Mouse (Mus musculus) forebrain, embryonic 13.5 days (tissue): ENCODE results near the gene Ctss. TPM values are rescaled to one million over a fixed set of nuclear protein-coding genes. Genes with fewer than 3 reads are reported as not detected.

Experiments used
- ATAC-seq: fragments of 200-750 bp; cut with Nextera tagmentation; 2 replicates; pipeline ENCODE4 v1.8.0; 2017
- H3K27ac ChIP-seq: fragments of 300-500 bp; sonication (generic); 2 replicates; pipeline ENCODE4 v1.5.1; 2015; ENCODE audit warnings: inconsistent platforms, mild to moderate bottlenecking, moderate library complexity
- H3K27me3 ChIP-seq: fragments of 300-500 bp; sonication (generic); 2 replicates; pipeline ENCODE4 v1.6.1; 2015; ENCODE audit warnings: mild to moderate bottlenecking, inconsistent platforms
- H3K36me3 ChIP-seq: fragments of 300-500 bp; sonication (generic); 2 replicates; pipeline ENCODE4 v1.6.1; 2015; ENCODE audit warnings: mild to moderate bottlenecking, inconsistent platforms; ENCODE audit not compliant: poor library complexity, severe bottlenecking
- H3K4me1 ChIP-seq: fragments of 300-500 bp; sonication (generic); 2 replicates; pipeline ENCODE4 v1.6.1; 2015; ENCODE audit warnings: inconsistent platforms
- H3K4me2 ChIP-seq: fragments of 300-500 bp; sonication (generic); 2 replicates; pipeline ENCODE4 v1.6.1; 2015; ENCODE audit warnings: inconsistent platforms, mild to moderate bottlenecking, moderate library complexity
- H3K4me3 ChIP-seq: fragments of 300-500 bp; sonication (generic); 2 replicates; pipeline ENCODE4 v1.5.1; 2015; ENCODE audit warnings: mild to moderate bottlenecking, inconsistent platforms
- H3K9ac ChIP-seq: fragments of 300-500 bp; sonication (generic); 2 replicates; pipeline ENCODE4 v1.6.1; 2015; ENCODE audit warnings: mild to moderate bottlenecking, inconsistent platforms
- H3K9me3 ChIP-seq: fragments of 300-500 bp; sonication (generic); replicated peaks from 2 replicates; pipeline ENCODE4 v1.6.1; 2016; ENCODE audit warnings: inconsistent platforms
- WGBS: fragments of 180-500 bp; shearing (Covaris S2); methylation state at CpG from one replicate; pipeline ENCODE4 v1.1.7; 2015; 5-methylcytosine and 5-hydroxymethylcytosine counted together
- polyA plus RNA-seq: library from polyadenylated mRNA; unstranded; fragments of >200 nt; fragmentation: Nextera tagmentation; extraction: Ambion mirVana; gene quantifications from 2 replicates; pipeline ENCODE4 v1.2.1, GENCODE M21; 2015

Ctss gene
- 6.5 and 7.6 TPM in 2 replicates for polyA plus RNA-seq

- WGBS, result 91% methylated on average over 8 of the region's 8 CpGs
- no peak within 1 kb of the TSS for H3K9ac ChIP-seq
Measured at GRCm38 (mm10) chr3:95526622-95527211, at the start of gene Ctss. Ctss (plus strand) TSS chr3:95526786.

GRCm38 (mm10) chr3:95478966-95479365 is 47.6 kb upstream of the Ctss start:
- H3K9ac ChIP-seq, result no peak overlapping the region
- no peaks in the 10 kb centered on the region for H3K9me3 ChIP-seq
- no peaks in the 10 kb centered on the region for H3K27me3 ChIP-seq
- ATAC-seq, result no peak
- peaks cover 66% of the 10 kb centered on the region for H3K36me3 ChIP-seq
- H3K4me2 ChIP-seq, result no peak overlapping the region
- no peaks in the 10 kb centered on the region for H3K4me1 ChIP-seq
- H3K27ac ChIP-seq, result no peak overlapping the region
- H3K4me3 ChIP-seq, result no peak overlapping the region
- WGBS, result 96% methylated on average over 1 of the region's 1 CpGs

More at GRCm38 (mm10) chr3:95526622-95527211, at the start of gene Ctss:
- H3K27ac ChIP-seq, result no peak within 1 kb of the TSS
- H3K27me3 ChIP-seq, result no peaks in the 10 kb centered on the region
- H3K9me3 ChIP-seq, result no peaks in the 10 kb centered on the region
- no peaks in the 10 kb centered on the region for H3K4me1 ChIP-seq
- H3K36me3 ChIP-seq, result no peaks in the 10 kb centered on the region
- no peak within 1 kb of the TSS for H3K4me2 ChIP-seq
- ATAC-seq, result no peak
- no peak within 1 kb of the TSS for H3K4me3 ChIP-seq

GRCm38 (mm10) chr3:95486421-95486820 is 40.2 kb upstream of the Ctss start:
- no peaks in the 10 kb centered on the region for H3K4me1 ChIP-seq
- no peaks in the 10 kb centered on the region for H3K9me3 ChIP-seq
- H3K4me3 ChIP-seq, result no peak overlapping the region
- no peak overlapping the region for H3K9ac ChIP-seq
- H3K36me3 ChIP-seq, result peaks cover 67% of the 10 kb centered on the region
- no peak overlapping the region for H3K27ac ChIP-seq
- 91% methylated on average over 2 of the region's 2 CpGs for WGBS
- no peaks in the 10 kb centered on the region for H3K27me3 ChIP-seq
- no peak overlapping the region for H3K4me2 ChIP-seq
- no peak for ATAC-seq

- Histone ChIP-seq H3K27me3 (no peaks in the 10 kb centered on the region), H3K4me2 (no peak overlapping the region), H3K4me3 (no peak overlapping the region), H3K4me1 (no peaks in the 10 kb centered on the region), H3K36me3 (peaks cover 73% of the 10 kb centered on the region), H3K27ac (no peak overlapping the region), H3K9ac (no peak overlapping the region), H3K9me3 (no peaks in the 10 kb centered on the region)
- no peak for ATAC-seq
- WGBS, result 93% methylated on average over 3 of the region's 3 CpGs
Measured at GRCm38 (mm10) chr3:95488679-95489078, 37.9 kb upstream of the Ctss start.

- Histone ChIP-seq H3K9me3 (no peaks in the 10 kb centered on the region), H3K4me3 (no peak overlapping the region), H3K4me2 (no peak overlapping the region), H3K27me3 (no peaks in the 10 kb centered on the region), H3K9ac (no peak overlapping the region), H3K4me1 (no peaks in the 10 kb centered on the region), H3K36me3 (peaks cover 85% of the 10 kb centered on the region), H3K27ac (no peak overlapping the region)
- WGBS, result 96% methylated on average over 2 of the region's 2 CpGs
- no peak for ATAC-seq
Measured at GRCm38 (mm10) chr3:95490238-95490637, 36.3 kb upstream of the Ctss start.

GRCm38 (mm10) chr3:95494342-95494741 is 32.2 kb upstream of the Ctss start:
- WGBS, result 65% methylated on average over 6 of the region's 6 CpGs
- Histone ChIP-seq H3K9me3 (no peaks in the 10 kb centered on the region), H3K36me3 (peaks cover 70% of the 10 kb centered on the region), H3K4me3 (no peak overlapping the region), H3K27ac (no peak overlapping the region), H3K27me3 (no peaks in the 10 kb centered on the region), H3K9ac (no peak overlapping the region), H3K4me1 (no peaks in the 10 kb centered on the region), H3K4me2 (no peak overlapping the region)
- ATAC-seq, result no peak

GRCm38 (mm10) chr3:95498229-95498628 is 28.4 kb upstream of the Ctss start:
- Histone ChIP-seq H3K27me3 (no peaks in the 10 kb centered on the region), H3K4me1 (0 out of 2 replicates have a peak, but pooled peaks cover 3% of the 10 kb centered on the region), H3K4me3 (no peak overlapping the region), H3K9ac (no peak overlapping the region), H3K27ac (no peak overlapping the region), H3K36me3 (peaks cover 38% of the 10 kb centered on the region), H3K4me2 (no peak overlapping the region), H3K9me3 (no peaks in the 10 kb centered on the region)
- no peak for ATAC-seq
- 96% methylated on average over 2 of the region's 2 CpGs for WGBS

- Histone ChIP-seq H3K9ac (no peak within 1 kb of the TSS), H3K27me3 (no peaks in the 10 kb centered on the region), H3K9me3 (no peaks in the 10 kb centered on the region), H3K4me1 (0 out of 2 replicates have a peak, but pooled peaks cover 3% of the 10 kb centered on the region), H3K4me3 (no peak within 1 kb of the TSS), H3K4me2 (no peak within 1 kb of the TSS), H3K27ac (no peak within 1 kb of the TSS), H3K36me3 (peaks cover 32% of the 10 kb centered on the region)
- WGBS, result 91% methylated on average over 7 of the region's 7 CpGs
- no peak for ATAC-seq
Measured at GRCm38 (mm10) chr3:95499024-95499423, 27.6 kb upstream of the Ctss start, which contains the start of gene Ctsk. Ctsk (plus strand) TSS chr3:95499256.

- H3K4me2 ChIP-seq, result no peak overlapping the region
- H3K4me3 ChIP-seq, result no peak overlapping the region
- no peaks in the 10 kb centered on the region for H3K27me3 ChIP-seq
- WGBS, result 82% methylated on average over 10 of the region's 10 CpGs
- no peak for ATAC-seq
- H3K36me3 ChIP-seq, result peaks cover 26% of the 10 kb centered on the region
- H3K9ac ChIP-seq, result no peak overlapping the region
- no peak overlapping the region for H3K27ac ChIP-seq
- 0 out of 2 replicates have a peak, but pooled peaks cover 3% of the 10 kb centered on the region for H3K4me1 ChIP-seq
- no peaks in the 10 kb centered on the region for H3K9me3 ChIP-seq
Measured at GRCm38 (mm10) chr3:95499496-95500140, 27.0 kb upstream of the Ctss start.

GRCm38 (mm10) chr3:95502312-95502711 is 24.3 kb upstream of the Ctss start:
- no peak for ATAC-seq
- WGBS, result 62% methylated on average over 2 of the region's 2 CpGs
- Histone ChIP-seq H3K36me3 (no peaks in the 10 kb centered on the region), H3K4me2 (no peak overlapping the region), H3K27ac (no peak overlapping the region), H3K9me3 (no peaks in the 10 kb centered on the region), H3K9ac (no peak overlapping the region), H3K4me1 (0 out of 2 replicates have a peak, but pooled peaks cover 3% of the 10 kb centered on the region), H3K4me3 (no peak overlapping the region), H3K27me3 (no peaks in the 10 kb centered on the region)

- 83% methylated on average over 6 of the region's 6 CpGs for WGBS
- no peak overlapping the region for H3K4me2 ChIP-seq
- no peak for ATAC-seq
Measured at GRCm38 (mm10) chr3:95509348-95509747, 17.2 kb upstream of the Ctss start.

GRCm38 (mm10) chr3:95511611-95512180 is 14.9 kb upstream of the Ctss start:
- Histone ChIP-seq H3K36me3 (no peaks in the 10 kb centered on the region), H3K4me3 (no peak overlapping the region), H3K27me3 (no peaks in the 10 kb centered on the region), H3K9ac (no peak overlapping the region), H3K27ac (no peak overlapping the region), H3K4me1 (no peaks in the 10 kb centered on the region), H3K4me2 (no peak overlapping the region), H3K9me3 (no peaks in the 10 kb centered on the region)
- WGBS, result 83% methylated on average over 9 of the region's 9 CpGs
- no peak for ATAC-seq

More at GRCm38 (mm10) chr3:95509348-95509747, 17.2 kb upstream of the Ctss start:
- no peaks in the 10 kb centered on the region for H3K4me1 ChIP-seq
- no peak overlapping the region for H3K4me3 ChIP-seq
- H3K9ac ChIP-seq, result no peak overlapping the region
- no peak overlapping the region for H3K27ac ChIP-seq
- H3K36me3 ChIP-seq, result no peaks in the 10 kb centered on the region
- no peaks in the 10 kb centered on the region for H3K27me3 ChIP-seq
- no peaks in the 10 kb centered on the region for H3K9me3 ChIP-seq
